Mouse (Mus musculus): ENCODE measurements around the gene Slc35b4.

Gene Slc35b4

DNA sequence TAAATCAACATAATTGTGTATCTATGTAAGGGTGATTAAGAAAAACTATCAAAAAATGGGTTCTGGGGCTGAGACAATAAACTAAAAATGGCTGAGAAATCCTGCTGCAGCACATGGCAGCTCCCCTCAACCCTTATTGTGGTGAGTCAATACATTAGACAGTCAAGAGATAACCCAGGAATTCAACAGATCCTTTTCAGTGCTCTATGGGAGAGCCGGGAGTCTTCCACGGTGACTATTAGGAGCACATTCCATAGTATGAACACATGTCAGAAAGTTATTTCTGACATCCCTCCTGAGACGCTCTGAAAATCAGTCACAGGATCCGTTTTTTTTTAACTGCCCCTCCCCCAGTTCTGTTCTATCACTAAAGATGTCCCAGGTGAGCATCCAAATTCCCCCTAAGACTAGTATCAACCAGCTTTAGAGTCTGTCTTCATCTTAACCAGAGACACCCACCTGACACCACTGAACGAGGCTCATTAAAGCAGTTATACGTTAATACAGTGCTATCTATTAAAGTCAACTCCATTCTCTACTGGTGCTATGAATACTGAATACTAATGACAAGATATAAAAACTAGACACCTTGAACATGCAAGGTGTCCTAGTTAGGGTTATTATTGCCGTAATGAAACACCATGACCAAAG, 5.9 kb downstream of the Slc35b4 start:
- DNase-seq: no peak

DNA sequence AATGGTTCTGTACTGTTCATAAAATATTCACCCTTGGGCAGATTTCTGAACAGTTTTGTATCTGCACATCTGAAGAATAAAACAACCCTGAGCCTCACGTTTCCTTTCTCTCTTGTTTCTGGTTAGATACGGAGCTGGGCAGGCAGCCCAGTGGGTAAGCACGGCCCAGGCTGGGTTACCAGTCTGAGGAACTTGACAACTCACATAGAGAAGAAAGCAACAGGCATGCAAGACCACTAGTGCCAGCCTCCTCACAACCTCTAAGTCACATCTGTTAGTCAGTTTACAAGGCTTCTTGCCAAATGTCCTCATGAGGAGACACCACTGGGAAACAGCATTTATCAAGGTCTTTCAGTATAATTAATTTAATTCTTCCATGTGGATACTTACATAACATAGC, 8.1 kb downstream of the Slc35b4 start:
- no peak for DNase-seq

DNA sequence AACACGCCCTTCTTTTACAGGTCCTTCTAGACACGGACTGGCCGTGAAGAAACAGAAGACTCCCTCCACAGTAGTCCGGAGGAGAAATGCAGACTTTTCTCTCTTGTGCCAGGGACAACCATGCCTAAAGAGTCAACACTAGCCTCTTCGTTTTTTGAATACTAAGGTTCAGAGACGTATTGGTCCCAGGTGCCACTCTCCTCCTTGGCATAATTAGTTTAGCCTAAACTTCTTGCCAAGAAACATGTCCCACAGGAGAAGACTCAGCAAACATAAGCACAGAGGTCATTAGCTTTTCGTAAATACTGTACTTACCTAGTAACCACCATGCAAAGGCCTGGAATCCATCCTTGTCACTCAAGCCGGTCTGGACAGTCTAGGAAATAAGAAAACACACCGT, 13.9 kb downstream of the Slc35b4 start:
- DNase-seq: no peak

DNA sequence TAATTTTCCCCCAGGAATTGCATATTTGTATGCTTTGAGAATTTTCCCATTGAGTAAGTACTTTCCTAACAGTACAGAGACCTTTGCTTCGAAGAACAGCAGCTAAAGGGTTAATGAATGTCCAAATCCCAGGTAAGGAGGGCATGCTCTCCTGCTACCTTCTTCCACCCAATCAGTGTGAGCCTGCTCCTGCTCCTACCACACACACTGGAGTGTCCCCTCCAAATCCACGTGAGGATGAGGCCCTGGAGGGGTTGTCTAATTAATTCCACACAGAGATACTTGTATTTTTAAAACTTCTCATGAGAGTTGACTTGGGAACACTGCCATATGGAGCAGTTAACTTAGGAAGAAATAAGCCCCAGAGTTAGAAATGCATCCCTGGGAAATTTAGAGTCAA, 14.3 kb downstream of the Slc35b4 start:
- DNase-seq: no peak

DNA sequence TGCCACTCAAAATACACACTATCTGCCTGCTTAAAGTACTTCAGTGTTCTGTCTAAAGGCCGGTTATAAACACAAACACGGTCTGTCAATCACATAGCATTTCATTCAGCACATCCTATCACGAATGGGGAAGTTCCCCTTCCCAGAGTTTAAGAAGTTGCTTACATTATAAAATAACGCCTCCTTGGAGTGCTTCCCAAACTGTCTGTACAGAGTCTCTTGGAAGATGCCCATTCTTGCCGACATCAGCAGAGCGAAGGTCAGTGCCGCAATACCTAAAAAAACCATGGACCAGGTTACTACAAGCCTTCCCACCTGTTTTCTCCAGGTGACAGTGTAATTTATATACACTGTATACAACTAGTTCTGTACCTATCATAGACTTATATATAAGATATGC, 15.4 kb downstream of the Slc35b4 start:
- DNase-seq: no peak

DNA sequence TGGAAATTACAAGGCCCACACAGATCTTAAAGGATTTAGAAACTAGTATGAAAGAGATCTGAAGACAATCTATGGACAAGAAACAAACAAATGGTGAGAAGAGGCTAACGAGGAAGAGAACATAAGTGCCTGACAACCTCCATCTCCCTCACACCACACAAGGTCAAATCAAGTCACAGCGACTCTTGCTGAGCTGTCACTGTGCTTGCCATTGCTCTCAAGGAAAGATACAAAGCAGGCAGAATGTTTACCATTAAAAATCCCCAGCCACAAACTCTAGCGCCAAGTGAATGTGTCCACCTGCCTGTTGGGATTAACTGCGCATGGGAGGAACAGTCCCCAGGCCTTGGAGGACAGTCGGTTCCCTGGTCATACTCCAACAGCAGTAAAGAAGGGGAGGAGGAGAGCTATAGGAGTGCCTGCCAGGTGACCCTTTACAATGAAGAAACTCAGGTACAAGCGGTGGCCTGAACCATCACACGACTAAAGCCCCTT, 16.0 kb downstream of the Slc35b4 start:
- DNase-seq: no peak

DNA sequence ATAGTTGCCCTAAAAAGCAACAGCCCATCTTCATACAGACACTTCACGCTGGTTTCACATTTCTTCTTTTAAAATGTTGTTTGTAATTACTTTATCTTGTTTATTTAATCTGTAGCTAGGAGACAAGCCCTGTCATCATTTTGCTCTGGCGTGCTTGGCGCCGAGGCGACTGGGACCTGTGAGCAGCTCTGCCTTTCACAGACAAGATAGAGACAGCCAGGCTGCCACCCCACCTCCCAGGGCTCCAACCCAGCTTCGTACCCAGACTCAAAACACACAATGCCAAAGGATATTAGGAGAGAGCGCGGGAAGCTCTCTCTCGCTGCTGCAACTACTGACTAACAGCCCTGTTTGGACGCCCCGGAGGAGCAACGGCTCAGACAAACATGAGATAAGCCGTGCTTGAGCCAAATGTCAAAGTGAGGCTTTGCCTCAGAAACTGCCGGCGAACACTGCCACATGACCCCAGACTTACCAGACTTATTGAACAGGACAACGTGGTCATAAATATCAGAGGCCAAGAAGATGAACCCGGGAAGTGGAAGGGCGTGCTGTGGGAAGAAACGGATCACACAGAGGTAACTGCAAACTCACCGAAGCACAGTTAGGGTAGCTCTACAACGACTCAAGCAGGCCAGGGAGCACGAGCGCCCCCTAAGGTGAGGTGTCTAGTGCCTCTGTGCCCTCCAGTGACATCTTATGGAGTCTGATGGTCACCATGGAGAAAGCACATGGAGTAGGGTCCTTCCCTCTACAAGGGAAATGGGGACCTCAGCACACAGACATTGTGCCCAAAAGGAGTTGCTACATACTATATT, 16.7 kb downstream of the Slc35b4 start:
- no peak for DNase-seq

DNA sequence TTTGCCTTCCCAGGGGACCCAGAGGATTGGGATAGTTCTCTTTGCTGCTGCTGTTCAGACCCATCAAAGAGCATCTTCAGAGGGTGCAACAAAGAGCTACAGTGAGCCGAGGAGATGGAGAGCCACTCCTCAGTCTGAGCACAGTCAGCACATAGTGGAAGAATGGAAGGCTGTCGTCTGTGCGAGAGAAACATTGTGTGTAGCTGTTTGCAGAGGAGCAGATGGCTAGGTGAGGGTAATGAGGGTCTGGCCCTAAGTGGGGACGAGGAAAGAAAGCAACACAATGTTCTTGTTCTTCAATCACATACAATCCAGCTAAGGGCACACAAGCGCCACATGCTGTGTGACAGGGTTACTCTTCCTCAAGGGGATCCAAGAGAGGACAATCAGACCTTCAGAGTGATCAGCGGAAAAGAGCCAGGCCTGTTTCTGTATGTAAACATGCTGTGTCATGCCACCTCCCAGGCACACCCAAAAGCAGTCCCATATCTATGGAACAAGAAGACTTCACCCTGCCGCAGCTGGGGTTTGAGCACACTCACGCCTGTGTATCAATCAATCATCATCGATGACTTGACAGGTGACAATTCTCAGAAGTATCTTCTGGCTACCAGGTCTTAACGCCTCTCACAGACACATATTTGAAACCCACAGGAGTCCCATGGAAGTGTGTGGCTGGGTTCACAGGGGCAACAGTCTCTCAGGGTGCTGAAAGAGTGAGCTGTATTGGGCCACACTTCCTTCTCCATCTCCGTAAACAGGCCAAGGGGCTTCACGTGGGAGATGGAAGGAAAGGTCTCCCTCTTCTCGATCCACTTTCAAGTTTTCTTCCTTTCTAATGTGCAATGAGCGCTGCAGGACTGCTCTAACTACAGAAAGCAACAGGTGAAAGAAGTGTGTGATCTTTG, 19.8 kb downstream of the Slc35b4 start:
- no peak for DNase-seq

DNA sequence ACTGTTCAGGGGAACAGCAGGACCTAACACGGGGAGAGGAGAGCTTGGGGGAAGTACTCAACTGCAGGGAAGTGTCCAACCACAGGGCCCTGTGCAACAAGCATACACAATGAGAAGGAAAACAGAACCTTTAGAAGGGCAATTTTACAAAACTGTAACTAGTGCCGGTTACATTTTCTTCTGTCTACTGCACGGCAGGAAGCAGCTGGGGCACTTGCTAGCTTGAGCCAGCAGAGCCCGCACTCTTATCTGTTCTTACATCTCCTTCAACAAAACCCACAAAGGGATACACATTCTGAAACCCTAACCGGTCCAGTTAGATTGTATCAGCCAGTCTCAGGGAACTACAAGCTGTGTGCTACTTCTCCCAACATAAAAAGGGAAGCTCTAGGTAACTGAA, 20.9 kb downstream of the Slc35b4 start:
- no peak for DNase-seq

DNA sequence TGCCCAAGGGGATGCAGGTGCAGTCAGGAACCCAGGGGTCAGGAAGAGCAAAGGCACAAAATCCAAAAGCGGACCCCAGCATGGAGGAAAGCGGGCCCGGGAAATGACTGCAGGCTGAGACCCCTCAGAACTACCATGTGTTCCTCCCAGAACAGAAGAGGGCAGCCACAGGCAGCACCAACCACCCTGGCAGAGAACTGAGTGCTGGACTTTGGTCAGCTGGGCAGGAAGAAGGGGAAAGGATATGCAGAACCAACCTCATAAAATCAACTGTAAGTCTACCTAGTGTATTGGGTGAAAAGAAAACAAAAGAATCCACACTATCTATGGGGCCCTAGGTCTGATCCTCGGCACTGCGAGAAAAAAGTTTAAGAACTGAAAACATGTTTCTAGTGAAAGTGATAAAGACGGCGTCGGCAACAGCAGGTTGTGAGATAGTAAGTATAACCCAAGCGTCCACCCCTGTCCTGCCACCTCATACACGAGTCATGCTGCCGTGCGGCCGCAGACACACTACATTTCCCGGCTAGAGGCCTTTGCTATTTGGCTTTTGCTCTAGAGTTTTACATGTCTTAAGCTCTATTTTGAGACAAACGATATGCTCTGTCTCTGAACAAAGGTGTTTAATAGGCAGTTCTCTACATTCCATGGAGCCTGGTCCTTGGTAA, 21.6 kb downstream of the Slc35b4 start:
- DNase-seq: no peak

DNA sequence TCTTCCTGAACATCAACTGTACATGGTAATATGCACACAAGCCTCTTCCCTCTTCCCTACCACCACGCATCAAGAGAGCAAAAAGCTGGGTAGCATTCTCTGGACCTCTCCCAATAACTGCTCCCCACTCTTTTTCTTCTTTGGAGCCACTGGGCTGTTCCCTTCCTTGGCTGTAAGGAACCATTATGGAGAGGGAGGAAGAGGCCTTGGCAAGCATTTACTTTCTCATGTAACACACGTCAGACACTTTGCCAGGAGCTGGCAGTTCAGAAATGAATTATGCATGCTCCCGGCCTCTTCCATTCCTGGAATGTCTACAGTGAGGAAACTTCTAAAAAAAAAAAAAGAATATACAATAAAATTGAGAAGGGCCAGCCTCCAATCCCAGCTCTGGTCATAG, 22.7 kb downstream of the Slc35b4 start:
- no peak for DNase-seq

DNA sequence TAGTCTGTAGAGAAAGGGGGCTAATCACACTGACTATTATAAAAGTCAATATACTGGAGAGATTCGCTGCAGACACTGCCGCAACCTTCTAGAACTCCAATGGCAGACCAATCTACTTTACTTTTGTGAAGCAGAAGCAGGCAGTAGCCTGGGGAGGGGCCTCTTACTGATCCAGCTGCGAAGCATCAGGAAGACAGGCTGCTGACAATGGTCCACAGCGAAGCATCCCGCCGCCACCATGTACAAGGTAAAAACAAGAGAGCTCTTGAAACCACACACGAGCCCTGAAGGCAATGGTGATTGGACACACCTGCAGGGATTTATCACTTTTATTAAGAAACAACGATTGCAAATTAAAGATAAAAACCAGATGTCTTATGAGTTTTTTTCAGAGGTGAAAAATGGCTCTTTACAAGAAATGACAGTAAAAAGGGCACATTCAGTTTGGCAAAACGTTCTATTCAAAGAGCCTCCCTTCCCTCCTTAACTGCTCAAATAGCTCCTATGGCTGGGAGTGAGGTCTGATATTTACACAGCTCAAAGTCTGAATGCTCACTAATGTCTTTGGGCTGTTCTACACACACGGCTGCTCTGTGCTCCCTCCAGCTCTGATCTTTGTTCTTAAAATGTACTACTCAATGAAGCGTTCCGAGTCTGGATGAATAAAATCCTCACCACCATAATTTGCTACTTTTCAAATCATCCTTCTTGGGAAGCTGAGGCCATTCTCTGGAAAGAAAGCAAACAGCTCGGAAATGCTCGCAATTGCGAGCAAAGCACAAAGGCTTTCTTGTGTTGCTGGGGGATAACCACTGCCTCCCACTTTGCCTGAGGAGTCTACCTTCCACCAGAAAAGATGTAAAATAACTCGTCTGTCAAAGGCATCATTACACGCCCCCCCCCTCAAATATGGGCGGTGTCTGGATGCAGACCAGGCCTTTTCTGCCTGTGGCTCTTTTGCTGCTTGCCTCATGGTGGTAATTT, 23.6 kb downstream of the Slc35b4 start:
- no peak for DNase-seq

DNA sequence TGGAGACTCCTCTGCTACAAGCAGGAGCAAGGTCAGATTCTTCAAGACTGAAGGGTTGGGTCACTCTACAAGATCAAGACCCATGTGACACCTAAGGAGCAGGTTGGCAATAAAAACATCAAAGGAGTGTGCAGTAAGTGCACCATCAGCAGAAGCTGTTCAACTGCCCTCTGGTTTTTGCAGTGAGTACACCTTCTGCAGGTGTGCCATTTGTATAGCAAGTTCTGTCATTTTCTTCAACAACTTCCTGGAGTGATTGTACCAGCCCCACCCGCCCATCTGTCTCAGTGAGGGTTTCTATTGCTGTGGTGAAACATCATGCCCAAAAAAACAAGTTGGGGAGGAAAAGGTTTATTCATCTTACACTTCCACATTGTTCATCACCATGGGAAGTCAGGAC, 27.1 kb downstream of the Slc35b4 start:
- DNase-seq: no peak

DNA sequence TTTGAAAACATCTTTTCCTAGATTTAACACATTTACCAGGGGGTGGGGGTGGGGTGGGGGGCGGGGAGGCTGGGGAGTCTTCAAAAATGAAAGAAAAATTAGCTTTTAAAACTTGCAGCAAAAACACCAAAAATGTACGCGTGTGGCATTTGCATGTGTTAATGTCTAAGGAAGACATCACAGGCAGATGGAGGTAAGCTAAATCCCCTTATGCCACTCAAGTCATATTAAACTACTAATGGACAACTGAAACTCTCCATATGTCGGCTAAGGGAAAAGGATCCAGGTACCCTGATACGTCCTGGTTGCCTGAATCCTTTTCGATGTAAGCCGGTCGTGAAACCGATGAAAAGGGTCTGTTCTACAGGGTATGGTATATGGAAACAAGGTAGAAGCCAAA, 27.8 kb downstream of the Slc35b4 start:
- DNase-seq: no peak

DNA sequence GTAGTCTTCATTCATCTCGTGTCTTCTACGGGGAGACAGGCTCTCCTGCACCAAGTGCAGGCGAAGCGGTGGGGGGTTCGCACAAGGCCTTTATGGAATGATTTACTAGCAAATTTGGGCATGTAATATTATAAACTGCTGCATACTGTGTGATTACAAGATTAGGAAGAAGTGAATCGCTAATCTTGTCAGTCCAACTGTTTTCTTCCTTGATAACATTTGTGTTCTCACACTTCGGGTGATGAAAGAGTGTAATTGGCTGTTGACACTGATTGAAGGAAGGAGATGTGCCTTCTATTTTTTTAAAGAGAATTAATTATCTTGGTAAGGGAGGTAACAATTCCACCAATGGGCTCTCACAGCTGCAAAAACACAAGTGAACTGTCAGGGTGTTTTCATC, 28.3 kb downstream of the Slc35b4 start:
- DNase-seq: no peak

DNA sequence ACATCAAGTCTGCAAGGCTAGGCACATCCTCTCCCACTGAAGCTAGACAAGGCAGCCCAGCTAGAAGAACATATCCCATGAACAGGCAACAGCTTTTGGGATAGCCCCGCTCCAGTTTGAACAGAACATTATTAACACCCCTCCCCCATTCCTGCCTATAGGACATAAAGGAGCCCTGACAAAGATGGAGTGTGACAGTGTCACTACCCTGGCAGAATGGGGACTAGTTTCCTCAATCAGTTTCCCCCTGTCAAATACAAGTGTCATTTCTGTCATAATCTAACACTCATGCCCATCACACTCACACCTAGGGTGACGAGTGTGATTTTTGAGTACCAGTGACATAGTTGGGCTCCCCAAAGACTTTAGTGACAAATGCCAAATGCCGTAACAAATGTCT, 28.9 kb downstream of the Slc35b4 start:
- DNase-seq: no peak

DNA sequence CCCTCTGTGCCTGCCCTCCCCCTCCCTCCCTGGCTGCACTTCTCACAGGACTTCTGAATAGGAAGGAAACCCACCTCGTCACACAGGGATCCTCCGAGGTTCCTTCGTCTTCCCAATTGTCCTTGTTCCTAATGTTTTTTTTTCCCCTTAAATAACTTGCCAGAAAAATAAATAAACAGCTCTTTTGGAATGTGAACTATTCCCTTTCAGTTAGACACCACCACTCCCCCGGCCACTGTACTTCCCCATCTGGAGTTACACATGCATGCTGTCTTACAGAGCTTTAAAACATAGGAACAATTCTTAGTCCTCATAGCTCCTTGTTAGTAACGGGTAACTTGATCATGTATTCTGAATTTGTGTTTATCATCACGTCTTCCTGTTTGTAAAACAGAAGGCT, 30.9 kb downstream of the Slc35b4 start:
- no peak for DNase-seq

DNA sequence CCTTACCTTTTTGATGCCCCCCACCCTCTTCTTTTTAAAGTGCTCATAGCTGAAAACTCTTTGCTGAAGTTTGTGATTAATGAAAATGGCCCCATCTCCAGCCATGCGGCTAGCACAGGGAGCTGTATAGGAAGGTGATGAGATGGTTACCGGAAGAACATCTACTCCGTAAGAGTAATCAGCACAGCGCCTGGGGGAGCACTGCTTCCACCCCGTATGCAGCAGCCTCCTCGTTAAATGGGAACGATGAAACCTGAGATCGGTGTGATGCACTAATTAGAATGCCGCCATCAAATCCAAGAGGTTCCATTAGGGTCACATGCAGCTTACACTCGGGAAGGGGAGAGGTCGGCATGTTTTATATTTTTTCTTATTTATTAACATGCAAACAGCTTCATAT, 34.0 kb downstream of the Slc35b4 start:
- no peak for DNase-seq

DNA sequence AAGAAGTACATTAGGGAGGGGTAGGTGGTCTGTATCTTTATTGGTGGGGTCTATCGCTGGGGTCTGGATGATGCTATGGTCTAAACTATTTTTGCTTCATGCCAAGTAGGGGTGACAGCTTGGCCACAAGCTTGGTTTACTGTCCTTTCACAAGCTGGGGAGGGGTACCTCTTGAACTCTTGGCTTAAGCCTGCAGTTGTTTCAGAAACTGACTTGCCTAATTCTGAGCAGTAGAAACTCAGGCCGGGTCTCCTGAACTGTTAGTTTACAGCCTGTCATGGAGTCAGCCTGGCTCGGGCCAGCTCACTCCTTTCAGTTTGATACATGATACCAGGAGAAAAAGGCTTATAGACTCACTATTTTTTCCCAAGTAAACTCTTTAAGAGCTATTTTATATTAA, 38.5 kb downstream of the Slc35b4 start:
- no peak for DNase-seq

DNA sequence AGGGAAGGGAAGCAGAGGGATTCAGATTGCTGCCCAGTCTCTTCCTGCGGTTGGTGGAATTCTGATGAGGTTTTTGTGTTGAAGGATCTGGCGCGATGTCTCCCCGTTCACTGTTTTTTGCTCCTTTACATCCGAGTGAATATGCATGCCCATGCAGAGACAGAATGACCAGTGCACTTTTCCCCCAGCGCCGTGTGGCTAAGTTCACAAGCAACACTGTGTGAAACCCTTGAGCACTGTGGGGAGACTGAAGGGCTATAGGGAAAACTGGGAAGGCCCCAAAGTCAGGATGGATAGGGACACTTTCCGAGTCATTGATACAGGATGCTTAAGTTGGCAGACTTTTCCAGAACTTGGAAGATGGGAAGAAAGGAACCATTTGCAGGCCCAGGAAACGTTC, 44.5 kb downstream of the Slc35b4 start:
- no peak for DNase-seq

DNA sequence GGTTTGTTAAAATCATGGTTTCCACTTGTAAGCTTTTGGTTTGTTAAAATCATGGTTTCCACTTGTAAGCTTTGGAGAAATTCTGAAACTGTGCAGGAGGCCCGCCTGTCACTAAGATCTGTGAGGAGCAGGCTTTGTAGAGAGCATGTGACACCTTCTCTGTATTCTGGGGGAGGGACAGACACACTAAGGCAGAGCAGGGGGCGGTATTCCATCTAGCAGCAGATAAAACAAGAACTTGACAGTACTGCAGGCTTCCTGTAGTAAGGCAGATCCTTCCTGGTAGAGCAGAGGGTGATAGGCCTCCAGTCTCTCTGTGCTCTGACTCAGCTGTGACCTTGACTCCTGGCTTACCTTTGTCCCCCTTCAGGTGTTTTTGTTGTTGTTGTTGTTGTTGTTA, 47.6 kb downstream of the Slc35b4 start:
- no peak for DNase-seq

DNA sequence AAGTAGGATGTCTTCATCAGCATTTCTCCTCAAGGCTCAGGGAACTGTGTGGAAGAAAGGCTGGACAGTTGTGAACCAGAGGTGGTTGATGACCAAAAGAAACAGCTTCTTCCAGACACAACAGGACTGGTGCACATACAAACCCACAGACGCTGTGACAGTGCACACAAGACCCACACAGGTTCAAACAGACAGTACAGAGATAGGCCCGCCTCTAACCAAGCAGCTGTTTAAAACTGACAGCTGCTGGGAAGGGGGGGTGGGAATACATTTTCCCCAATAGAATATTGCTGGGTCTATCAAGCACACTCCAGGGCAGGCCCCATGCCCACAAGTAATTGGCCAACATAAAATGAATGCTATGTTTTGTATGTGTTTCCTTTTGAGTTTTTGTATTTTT, 52.5 kb downstream of the Slc35b4 start:
- DNase-seq: no peak
